Mouse (Mus musculus) hindbrain, embryonic 11.5 days (tissue): Measurements from ENCODE around the gene Rhbdl1. TPM values are rescaled to one million over a fixed set of nuclear protein-coding genes. Genes with fewer than 3 reads are reported as not detected.

Source experiments
- ATAC-seq: fragments of 200-750 bp; cut with Nextera tagmentation; 2 replicates; pipeline ENCODE4 v1.8.0; 2017; ENCODE audit warnings: mild to moderate bottlenecking, moderate TSS enrichment, moderate library complexity; ENCODE audit not compliant: low FRiP score
- DNase-seq: peaks from one replicate; pipeline ENCODE4 v3.0.0-alpha.2; 2015; ENCODE audit warnings: low spot score
- H3K27ac ChIP-seq: fragments of 300-500 bp; sonication (generic); 2 replicates; pipeline ENCODE4 v1.5.1; 2014; ENCODE audit warnings: mild to moderate bottlenecking, low read depth, low read length
- H3K27me3 ChIP-seq: fragments of 300-500 bp; sonication (generic); 2 replicates; pipeline ENCODE4 v1.6.1; 2014; ENCODE audit warnings: mild to moderate bottlenecking, low read length, moderate library complexity, mixed read lengths; ENCODE audit not compliant: control insufficient read depth, insufficient read depth
- H3K36me3 ChIP-seq: fragments of 300-500 bp; sonication (generic); 2 replicates; pipeline ENCODE4 v1.6.1; 2014; ENCODE audit warnings: mild to moderate bottlenecking, low read length, moderate library complexity, mixed read lengths; ENCODE audit not compliant: control insufficient read depth, insufficient read depth
- H3K4me1 ChIP-seq: fragments of 300-500 bp; sonication (generic); replicated peaks from 2 replicates; pipeline ENCODE4 v1.6.1; 2014; ENCODE audit warnings: low read length, mixed read lengths; ENCODE audit not compliant: control insufficient read depth, insufficient read depth
- H3K4me2 ChIP-seq: fragments of 300-500 bp; sonication (generic); replicated peaks from 2 replicates; pipeline ENCODE4 v1.6.1; 2014; ENCODE audit warnings: mild to moderate bottlenecking, low read depth, low read length
- H3K4me3 ChIP-seq: fragments of 300-500 bp; sonication (generic); 2 replicates; pipeline ENCODE4 v1.5.1; 2014; ENCODE audit warnings: low read depth, low read length
- H3K9ac ChIP-seq: fragments of 300-500 bp; sonication (generic); 2 replicates; pipeline ENCODE4 v1.6.1; 2014; ENCODE audit warnings: low read depth, low read length
- H3K9me3 ChIP-seq: fragments of 300-500 bp; sonication (generic); 2 replicates; pipeline ENCODE4 v1.6.1; 2016; ENCODE audit warnings: low read length; ENCODE audit not compliant: control insufficient read depth
- WGBS: fragments of 180-500 bp; shearing (Covaris S2); extraction: QIAGEN DNeasy Blood & Tissue Kit; methylation state at CpG from one replicate; pipeline ENCODE4 v1.1.7; 2014; 5-methylcytosine and 5-hydroxymethylcytosine counted together
- polyA plus RNA-seq: library from polyadenylated mRNA; unstranded; fragments of >200 nt; fragmentation: Nextera tagmentation; extraction: Ambion mirVana; gene quantifications from 2 replicates; pipeline ENCODE4 v1.2.1, GENCODE M21; 2014

Rhbdl1 gene
- polyA plus RNA-seq, 1 experiment from 2014 or later = 3.1 TPM

- DNase-seq (no peak), ATAC-seq (no peak)
- Histone ChIP-seq H3K9me3 (no peaks in the 10 kb centered on the region), H3K4me1 (peaks cover 13% of the 10 kb centered on the region), H3K36me3 (no peaks in the 10 kb centered on the region; the same call in 1 of the 2 replicates), H3K27me3 (no peaks in the 10 kb centered on the region), H3K4me2 (no peak overlapping the region), H3K27ac (no peak overlapping the region), H3K4me3 (no peak overlapping the region), H3K9ac (no peak overlapping the region)
- 90% methylated on average over 9 of the region's 9 CpGs for whole genome bisulfite sequencing
Observed at GRCm38 (mm10) chr17:25786781-25787504, 50.2 kb downstream of the Rhbdl1 start.

- H3K4me1 ChIP-seq = peaks cover 10% of the 10 kb centered on the region
- DNase-seq (no peak), ATAC-seq (no peak)
- H3K4me2 ChIP-seq = peak within 1 kb of the TSS; percentile 74
- peak within 1 kb of the TSS; percentile 67 for H3K9ac ChIP-seq
- H3K27me3 ChIP-seq = no peaks in the 10 kb centered on the region
- peak within 1 kb of the TSS; percentile 84 for H3K27ac ChIP-seq
- H3K9me3 ChIP-seq = no peaks in the 10 kb centered on the region
- 85% methylated on average over 3 of the region's 3 CpGs for WGBS
- H3K4me3 ChIP-seq = peak within 1 kb of the TSS; percentile 73
- no peaks in the 10 kb centered on the region; the same call in 1 of the 2 replicates for H3K36me3 ChIP-seq
Observed at GRCm38 (mm10) chr17:25786280-25786679, 50.8 kb downstream of the Rhbdl1 start, which contains the start of gene Ccdc78. Gene Ccdc78, plus strand, starts transcription at chr17:25786580.

GRCm38 (mm10) chr17:25785281-25785745 lies 51.8 kb downstream of the Rhbdl1 start, which contains the start of gene Haghl:
Gene Haghl, minus strand, starts transcription at chr17:25785673.
- peak within 1 kb of the TSS; percentile 73 for H3K4me3 ChIP-seq
- H3K9me3 ChIP-seq = no peaks in the 10 kb centered on the region
- H3K9ac ChIP-seq = peak within 1 kb of the TSS; percentile 67
- WGBS = under 1% methylated on average over 23 of the region's 23 CpGs
- peak; percentile 81 for ATAC-seq
- H3K27me3 ChIP-seq = no peaks in the 10 kb centered on the region
- H3K27ac ChIP-seq = peak within 1 kb of the TSS; percentile 84
- H3K4me2 ChIP-seq = peak within 1 kb of the TSS; percentile 74
- no peaks in the 10 kb centered on the region; the same call in 1 of the 2 replicates for H3K36me3 ChIP-seq
- peaks cover 8% of the 10 kb centered on the region for H3K4me1 ChIP-seq
- peak; percentile 98 for DNase-seq

Other genes starting within 250 kb of the Rhbdl1 start
- 1.8 and 2.5 TPM in 2 replicates for gene Gng13, start 120.1 kb downstream of the Rhbdl1 start, polyA plus RNA-seq
- gene Chtf18, start 109.9 kb downstream of the Rhbdl1 start, polyA plus RNA-seq = 11.9 and 14.4 TPM in 2 replicates
- gene Rpusd1, start 109.6 kb downstream of the Rhbdl1 start, polyA plus RNA-seq = 17.2 and 18.0 TPM in 2 replicates
- gene Mslnl, start 101.3 kb downstream of the Rhbdl1 start, polyA plus RNA-seq = not detected in 2 replicates
- 0.25 TPM in 1 of 2 replicates, not detected in the other for gene Msln, start 82.9 kb downstream of the Rhbdl1 start, polyA plus RNA-seq
- 19.9 and 23.2 TPM in 2 replicates for gene Narfl, start 63.5 kb downstream of the Rhbdl1 start, polyA plus RNA-seq
- gene Haghl, start 51.6 kb downstream of the Rhbdl1 start, polyA plus RNA-seq = 63.6 and 70.3 TPM in 2 replicates
- gene Ccdc78, start 50.7 kb downstream of the Rhbdl1 start, polyA plus RNA-seq = 0.42 TPM in 1 of 2 replicates, not detected in the other
- 64.8 and 70.9 TPM in 2 replicates for gene Fam173a, start 44.4 kb downstream of the Rhbdl1 start, polyA plus RNA-seq
- gene AC134908.4, start 41.6 kb downstream of the Rhbdl1 start, polyA plus RNA-seq = 0.56 TPM in 1 of 2 replicates, not detected in the other
- 16.9 and 24.1 TPM in 2 replicates for gene Metrn, start 40.2 kb downstream of the Rhbdl1 start, polyA plus RNA-seq
- gene Fbxl16, start 28.2 kb downstream of the Rhbdl1 start, polyA plus RNA-seq = 12.2 and 15.0 TPM in 2 replicates
- 22.0 and 23.5 TPM in 2 replicates for gene Wdr24, start 13.7 kb downstream of the Rhbdl1 start, polyA plus RNA-seq
- gene Jmjd8, start 8.4 kb downstream of the Rhbdl1 start, polyA plus RNA-seq = 46.3 and 54.0 TPM in 2 replicates
- gene Stub1, start 3.9 kb downstream of the Rhbdl1 start, polyA plus RNA-seq = 290 and 306 TPM in 2 replicates
- gene Gm20683, start 4.5 kb upstream of the Rhbdl1 start, polyA plus RNA-seq = 1.3 and 1.7 TPM in 2 replicates
- gene Rhot2, start 7.6 kb upstream of the Rhbdl1 start, polyA plus RNA-seq = 7.9 and 9.3 TPM in 2 replicates
- 13.4 and 14.3 TPM in 2 replicates for gene Wdr90, start 24.2 kb upstream of the Rhbdl1 start, polyA plus RNA-seq
- gene Mcrip2, start 31.5 kb upstream of the Rhbdl1 start, polyA plus RNA-seq = 7.0 and 8.3 TPM in 2 replicates
- gene Mettl26, start 37.8 kb upstream of the Rhbdl1 start, polyA plus RNA-seq = 53.2 and 56.6 TPM in 2 replicates
- 0.71 and 1.3 TPM in 2 replicates for gene Wfikkn1, start 43.6 kb upstream of the Rhbdl1 start, polyA plus RNA-seq
- gene Rab40c, start 82.4 kb upstream of the Rhbdl1 start, polyA plus RNA-seq = 19.1 and 19.5 TPM in 2 replicates
- 45.4 and 47.4 TPM in 2 replicates for gene Pigq, start 107.6 kb upstream of the Rhbdl1 start, polyA plus RNA-seq
- gene Nhlrc4, start 107.7 kb upstream of the Rhbdl1 start, polyA plus RNA-seq = 0.15 and 0.27 TPM in 2 replicates
- gene A930017K11Rik, start 115.3 kb upstream of the Rhbdl1 start, polyA plus RNA-seq = 0.18 and 0.19 TPM in 2 replicates
- 19.5 and 20.3 TPM in 2 replicates for gene Capn15, start 148.5 kb upstream of the Rhbdl1 start, polyA plus RNA-seq
- 19.6 and 20.4 TPM in 2 replicates for gene Rab11fip3, start 232.3 kb upstream of the Rhbdl1 start, polyA plus RNA-seq